Mouse (Mus musculus): ENCODE data around the gene Aes.

DNA sequence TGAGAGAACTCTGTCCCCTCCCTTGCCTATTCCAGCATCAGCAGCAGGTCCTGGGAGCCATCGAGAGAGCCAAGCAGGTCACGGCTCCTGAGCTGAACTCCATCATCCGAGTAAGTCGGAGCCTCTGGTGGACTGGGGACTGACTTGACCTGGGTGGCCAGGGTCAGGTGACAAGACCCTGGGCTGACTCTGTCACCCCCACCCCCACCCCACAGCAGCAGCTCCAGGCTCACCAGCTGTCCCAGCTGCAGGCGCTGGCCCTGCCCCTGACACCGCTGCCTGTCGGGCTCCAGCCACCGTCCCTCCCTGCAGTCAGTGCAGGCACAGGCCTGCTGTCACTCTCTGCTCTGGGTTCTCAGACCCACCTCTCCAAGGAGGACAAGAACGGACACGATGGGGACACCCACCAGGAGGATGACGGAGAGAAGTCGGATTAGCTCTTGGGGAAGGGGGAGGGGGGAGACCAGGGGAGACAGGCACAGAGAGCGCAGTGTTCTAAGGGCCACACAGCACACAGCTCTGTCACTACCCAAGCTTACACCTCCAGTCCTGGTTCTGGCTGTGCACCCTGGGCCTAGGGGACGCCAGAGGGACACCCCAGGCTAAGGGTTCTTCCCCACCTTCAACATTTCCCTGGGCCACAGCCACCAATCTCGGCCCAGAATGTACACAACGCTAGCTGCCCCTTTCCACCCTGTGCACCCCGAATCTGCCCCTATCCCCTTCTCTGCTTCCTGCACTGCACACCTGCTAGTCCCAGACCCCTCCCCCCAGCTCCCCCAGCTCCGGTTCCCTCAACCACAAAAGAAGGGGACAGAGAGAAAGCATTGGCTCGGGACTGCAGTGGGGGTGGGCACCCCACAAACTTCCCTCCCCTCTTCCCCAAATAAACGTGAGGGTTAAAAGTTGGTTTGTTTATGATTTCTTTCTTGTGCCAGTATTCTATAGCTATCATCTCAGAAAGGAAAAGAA is 6.3 kb downstream of the Aes start:
- no peak for TF ChIP-seq TAL1 (IDR thresholded peaks at IDR 0.05; ENCODE audit: low read length)
- TF ChIP-seq GATA1 (IDR thresholded peaks at IDR 0.05; ENCODE audit: low read length): no peak
